Mouse (Mus musculus): ENCODE measurements around the gene Nos1.

Nos1 gene

DNA sequence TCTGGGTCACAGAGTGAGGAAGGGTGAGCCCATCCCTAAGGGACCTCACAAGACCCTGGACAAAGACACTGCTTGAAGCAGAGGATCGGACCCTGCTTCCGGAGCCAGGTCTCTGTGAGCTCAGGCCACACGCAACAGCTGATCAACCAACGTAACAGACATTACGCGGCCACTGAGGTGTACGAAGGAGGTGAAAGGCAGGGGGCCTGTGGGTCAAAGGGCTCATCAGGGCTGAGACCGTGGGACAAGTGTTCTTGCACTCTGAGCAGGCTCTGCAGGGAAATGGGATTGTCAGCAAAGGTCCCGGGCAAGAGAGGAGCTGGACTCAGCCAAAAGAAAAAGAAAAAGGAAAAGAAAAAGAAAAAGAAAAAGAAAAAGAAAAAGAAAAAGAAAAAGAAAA, 186.1 kb downstream of the Nos1 start:
- DNase-seq, result no peak

DNA sequence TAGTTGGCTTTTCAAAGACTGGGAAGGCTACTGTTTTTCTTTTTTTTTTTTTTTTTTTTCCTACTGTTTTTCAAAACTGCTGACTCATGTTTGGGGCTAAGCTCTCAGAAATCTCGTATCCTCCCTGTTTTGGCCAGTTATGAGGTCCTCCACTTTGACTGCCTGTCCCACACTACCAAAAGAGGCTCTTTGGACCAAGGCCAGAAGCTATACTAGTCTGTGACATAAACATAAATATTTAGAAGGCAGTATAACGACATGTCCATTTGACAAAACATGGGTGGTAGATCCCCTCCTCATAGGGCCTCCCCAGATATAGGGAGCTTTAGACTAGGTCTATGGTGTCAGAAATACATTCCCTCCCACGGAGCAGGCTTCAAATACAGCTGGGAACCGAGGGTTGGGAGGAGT, 186.8 kb downstream of the Nos1 start:
- DNase-seq, result no peak

- no peak for DNase-seq
These were observed 189.0 kb downstream of the Nos1 start for GRCm38 (mm10) chr5:117969681-117970427.

DNA sequence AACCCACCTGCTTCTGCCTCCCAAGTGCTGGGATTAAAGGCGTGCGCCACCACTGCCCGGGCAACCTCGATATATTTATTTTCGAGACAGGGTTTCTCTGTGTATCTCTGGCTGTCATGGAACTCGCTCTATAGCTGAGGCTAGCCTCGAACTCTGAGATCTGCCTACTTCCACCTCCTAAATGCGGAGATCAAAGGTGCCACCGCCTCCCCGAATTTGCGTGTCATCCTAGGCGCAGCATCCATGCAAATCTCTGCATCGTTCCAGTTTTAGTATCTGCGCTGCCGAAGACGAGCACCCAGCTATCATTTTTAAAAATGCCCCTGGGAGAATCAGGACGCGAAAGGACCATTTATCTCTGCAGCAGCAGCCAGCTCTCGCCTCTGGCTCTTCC, 195.4 kb downstream of the Nos1 start:
- no peak for DNase-seq

GRCm38 (mm10) chr5:117976657-117977500, 196.0 kb downstream of the Nos1 start, which contains the start of gene Fbxo21:
Fbxo21 (plus strand) TSS chr5:117976730.
- DNase-seq, result peak; percentile 94

DNA sequence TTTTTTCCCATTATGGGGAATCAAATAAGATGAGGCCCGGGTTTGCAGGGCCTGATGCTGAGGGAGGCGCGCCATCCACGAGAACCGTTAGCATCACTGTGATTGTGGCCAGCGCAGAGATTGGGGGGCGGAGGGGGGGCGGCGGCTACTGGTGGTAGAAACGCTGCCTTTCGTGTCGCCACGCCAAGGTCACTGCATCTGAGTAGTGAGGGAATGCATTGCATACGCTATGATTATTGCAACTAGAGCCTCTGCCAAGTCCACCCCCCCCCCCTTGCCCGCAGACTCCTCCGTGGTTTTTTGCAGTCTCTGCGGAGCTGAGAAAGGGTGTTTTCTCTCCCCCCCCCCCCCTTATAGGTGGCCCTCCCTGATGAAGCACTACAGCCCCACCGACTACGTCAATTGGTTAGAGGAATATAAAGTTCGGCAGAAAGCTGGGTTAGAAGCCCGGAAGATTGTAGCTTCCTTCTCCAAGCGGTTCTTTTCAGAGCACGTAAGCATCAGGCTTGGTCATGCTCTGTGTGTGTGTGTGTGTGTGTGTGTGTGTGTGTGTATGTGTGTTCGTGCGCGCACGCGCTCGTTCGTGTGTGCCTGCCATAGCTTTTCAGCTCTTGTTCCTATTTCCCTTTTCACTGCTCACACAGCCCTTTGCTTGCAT, 196.8 kb downstream of the Nos1 start:
- peak; percentile 54 for DNase-seq

- DNase-seq, result no peak
These were observed 197.4 kb downstream of the Nos1 start for GRCm38 (mm10) chr5:117978159-117978697.

- DNase-seq, result no peak
These were observed 198.2 kb downstream of the Nos1 start for GRCm38 (mm10) chr5:117979082-117979481.

- no peak for DNase-seq
These were observed 200.1 kb downstream of the Nos1 start for GRCm38 (mm10) chr5:117980921-117981320.

- no peak for DNase-seq
These were observed 201.1 kb downstream of the Nos1 start for GRCm38 (mm10) chr5:117981943-117982342.

- no peak for DNase-seq
These were observed 205.5 kb downstream of the Nos1 start for GRCm38 (mm10) chr5:117986327-117986726.

DNA sequence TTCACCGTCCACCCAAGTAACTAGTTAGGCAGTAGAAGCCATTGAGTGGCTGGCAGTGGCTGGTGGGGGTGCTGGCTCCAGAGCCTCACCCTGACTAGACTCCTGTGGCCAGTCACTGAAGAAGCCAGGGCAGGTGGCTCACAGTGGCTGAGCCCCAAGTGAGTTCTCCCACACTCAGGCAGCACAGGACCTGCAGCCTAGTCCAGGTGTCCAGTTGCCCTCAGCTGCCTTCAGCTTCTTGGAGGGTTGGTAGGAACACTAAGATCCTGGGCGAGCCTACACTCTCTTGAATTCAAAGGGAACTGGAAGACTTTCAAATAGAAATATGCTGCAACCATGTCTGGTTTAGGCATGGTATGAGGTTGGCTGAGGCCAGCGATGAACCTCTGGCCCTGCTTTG, 207.1 kb downstream of the Nos1 start:
- no peak for DNase-seq

DNA sequence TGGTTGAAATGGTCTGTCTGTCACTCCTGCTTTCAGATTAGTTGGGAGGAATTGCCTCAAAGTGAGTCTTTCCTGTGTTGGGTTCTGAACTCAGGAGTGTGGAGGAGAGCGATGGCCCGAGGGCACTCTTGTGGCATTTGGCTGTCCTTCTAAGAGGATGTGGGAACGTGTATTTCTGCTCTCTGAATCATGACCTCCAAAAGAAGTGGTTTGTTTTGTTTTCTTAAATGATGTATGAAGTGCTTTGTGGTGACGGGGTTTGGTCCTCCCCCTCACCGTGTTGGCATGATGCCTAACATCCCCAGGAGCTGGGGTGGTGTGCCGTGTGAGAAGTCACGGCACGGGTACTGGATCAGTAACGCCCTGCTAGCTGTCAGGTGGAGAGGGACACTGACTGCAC, 207.5 kb downstream of the Nos1 start:
- DNase-seq, result no peak

GRCm38 (mm10) chr5:117989773-117990172, 208.9 kb downstream of the Nos1 start:
- DNase-seq, result no peak

GRCm38 (mm10) chr5:117990957-117991356, 210.1 kb downstream of the Nos1 start:
- DNase-seq, result no peak

- DNase-seq, result no peak
These were observed 212.7 kb downstream of the Nos1 start for GRCm38 (mm10) chr5:117993550-117993949.

DNA sequence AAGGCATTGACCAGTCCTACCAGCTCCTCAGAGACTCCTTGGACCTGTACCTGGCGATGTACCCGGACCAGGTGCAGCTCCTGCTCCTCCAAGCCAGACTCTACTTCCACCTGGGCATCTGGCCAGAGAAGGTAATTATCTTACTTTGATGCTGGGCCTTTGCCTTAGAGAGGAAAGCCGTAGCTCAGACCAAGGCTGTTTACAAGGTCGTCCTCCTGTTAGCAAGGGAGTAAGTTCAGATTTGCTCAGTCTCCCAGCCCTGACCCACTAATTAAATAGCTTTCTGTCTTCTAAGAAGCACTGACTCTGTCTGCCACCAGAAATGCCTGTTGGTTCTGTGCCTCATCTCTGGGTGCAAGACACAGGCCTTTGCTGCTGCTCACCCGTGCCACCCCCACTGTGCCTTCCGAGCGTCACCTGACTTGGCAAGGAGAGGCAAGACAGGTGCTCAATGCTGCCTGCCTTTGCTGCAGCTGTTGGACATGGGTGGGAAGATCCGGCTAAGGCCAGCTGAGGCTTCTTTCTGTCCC, 214.6 kb downstream of the Nos1 start:
- no peak for DNase-seq

GRCm38 (mm10) chr5:117995911-117996310, 215.1 kb downstream of the Nos1 start:
- DNase-seq, result no peak

GRCm38 (mm10) chr5:117996581-117996980, 215.7 kb downstream of the Nos1 start:
- DNase-seq, result no peak

DNA sequence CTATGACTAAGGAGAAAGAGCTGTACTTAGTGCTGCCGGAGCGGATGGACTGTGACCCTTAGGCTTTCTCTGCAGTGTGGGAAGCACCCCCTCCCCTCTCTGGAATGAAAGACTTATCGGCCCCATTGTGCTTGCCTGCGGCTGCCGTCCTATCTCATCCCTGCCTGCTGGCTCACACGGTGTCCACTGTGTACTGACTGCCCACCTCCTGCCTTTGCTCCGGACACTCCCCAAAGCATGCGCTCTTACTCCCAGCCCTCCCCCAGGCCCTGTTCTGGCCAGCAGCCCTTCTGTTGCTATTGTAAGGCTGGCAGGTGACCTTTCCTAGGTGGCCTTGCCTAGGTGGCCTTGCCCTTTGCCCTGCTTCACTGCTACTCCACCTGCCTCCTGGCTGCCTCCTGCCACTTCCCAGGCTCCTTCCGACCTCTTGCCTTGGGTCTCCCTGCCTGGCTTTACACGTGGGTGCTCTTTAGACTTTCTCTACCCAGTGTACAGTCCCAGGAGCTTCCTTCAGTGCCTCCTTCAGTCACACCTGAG, 216.7 kb downstream of the Nos1 start:
- no peak for DNase-seq

DNA sequence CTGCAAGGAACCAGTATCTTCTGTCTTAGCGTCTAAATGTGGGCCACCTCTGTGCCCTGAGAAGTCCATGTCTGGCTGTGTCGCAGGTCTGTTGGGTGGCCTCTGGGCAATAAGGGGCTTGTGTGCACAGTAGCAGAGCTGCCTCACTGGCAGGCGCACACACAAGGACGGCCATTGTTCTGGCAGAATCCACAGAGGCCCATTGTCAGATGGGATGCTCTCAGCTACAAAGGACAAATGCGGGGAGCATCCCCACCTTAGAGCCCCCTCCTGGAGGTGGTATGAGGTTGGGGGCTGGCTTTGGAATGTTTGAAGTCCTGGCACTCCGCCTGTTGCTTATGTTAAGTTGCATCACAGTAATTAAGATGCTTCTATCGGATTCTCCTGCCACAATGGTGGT, 218.2 kb downstream of the Nos1 start:
- DNase-seq, result no peak

- DNase-seq, result no peak
These were observed 218.8 kb downstream of the Nos1 start for GRCm38 (mm10) chr5:117999584-117999983.

DNA sequence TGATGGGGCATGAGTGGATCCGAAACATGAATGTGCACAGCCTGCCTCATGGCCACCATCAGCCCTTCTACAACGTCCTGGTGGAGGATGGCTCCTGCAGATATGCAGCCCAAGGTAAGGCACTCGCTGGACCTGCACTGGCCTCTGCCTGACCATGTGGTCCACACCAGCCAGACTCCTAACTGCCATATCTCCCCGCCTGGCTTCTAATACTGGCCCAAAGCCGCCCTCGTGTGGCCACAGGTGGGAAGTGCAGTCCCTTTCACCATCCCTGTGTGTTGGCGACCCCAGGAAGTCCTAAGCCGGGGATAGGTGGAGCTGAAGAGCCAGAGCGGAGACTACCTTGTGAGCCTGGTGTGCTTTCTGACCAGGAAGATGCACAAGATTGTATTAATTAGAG, 221.2 kb downstream of the Nos1 start:
- peak; percentile 80 for DNase-seq

Measured in right cerebral cortex, postnatal 4 days (tissue).